Mouse (Mus musculus) G1E (cell line): ENCODE measurements around the gene Clec18a.

Experiments
- CTCF ChIP-seq: IDR thresholded peaks from 2 replicates; pipeline ENCODE4 v1.5.1; 2012; ENCODE audit warnings: low read depth, low read length, inconsistent platforms, mixed read lengths
- GATA1 ChIP-seq: IDR thresholded peaks from 2 replicates; pipeline ENCODE4 v1.6.1; 2012; ENCODE audit warnings: borderline replicate concordance, low read length, inconsistent platforms, mixed read lengths
- TAL1 ChIP-seq: conservative IDR thresholded peaks from 2 replicates; pipeline ENCODE4 v1.6.1; 2012; ENCODE audit warnings: low read depth, low read length, inconsistent platforms, mixed read lengths

- TF ChIP-seq CTCF (no peak), GATA1 (no peak), TAL1 (no peak)
Measured at GRCm38 (mm10) chr8:111049106-111049505, 43.1 kb downstream of the Clec18a start.
